Mouse (Mus musculus) stomach, postnatal 0 days (tissue): Measurements from ENCODE around the gene Vcpkmt. TPM values are rescaled to one million over a fixed set of nuclear protein-coding genes. Genes with fewer than 3 reads are reported as not detected.
A peak's percentile ranks its signal among the peaks of the same experiment; 100 is the strongest.
"Not testable (repeated sequence)": the region's sequence is repeated elsewhere in the genome, so short reads cannot be mapped to it uniquely, and the experiment has no call there.

ENCODE experiments used
- ATAC-seq: fragments of 200-750 bp; cut with Nextera tagmentation; 2 replicates; pipeline ENCODE4 v1.8.0; 2017; ENCODE audit not compliant: low FRiP score, low TSS enrichment
- DNase-seq: peaks from one replicate; pipeline ENCODE4 v3.0.0-alpha.2; 2016; ENCODE audit warnings: low spot score
- H3K27ac ChIP-seq: fragments of 300-500 bp; sonication (generic); replicated peaks from 2 replicates; pipeline ENCODE4 v1.5.1; 2014; ENCODE audit warnings: mild to moderate bottlenecking, control low read depth
- H3K27me3 ChIP-seq: fragments of 300-500 bp; sonication (generic); 2 replicates; pipeline ENCODE4 v1.6.1; 2014; ENCODE audit warnings: low read length; ENCODE audit not compliant: control insufficient read depth, insufficient read depth
- H3K36me3 ChIP-seq: fragments of 300-500 bp; sonication (generic); 2 replicates; pipeline ENCODE4 v1.6.1; 2014; ENCODE audit warnings: low read length, mixed read lengths; ENCODE audit not compliant: control insufficient read depth, insufficient read depth
- H3K4me1 ChIP-seq: fragments of 300-500 bp; sonication (generic); replicated peaks from 2 replicates; pipeline ENCODE4 v1.6.1; 2014; ENCODE audit warnings: antibody characterized with exemption; ENCODE audit not compliant: control insufficient read depth, insufficient read depth
- H3K4me2 ChIP-seq: fragments of 300-500 bp; sonication (generic); replicated peaks from 2 replicates; pipeline ENCODE4 v1.6.1; 2014; ENCODE audit warnings: low read depth, mild to moderate bottlenecking, control low read depth, moderate library complexity
- H3K4me3 ChIP-seq: fragments of 300-500 bp; sonication (generic); 2 replicates; pipeline ENCODE4 v1.5.1; 2014; ENCODE audit warnings: low read depth, low read length, control low read depth
- H3K9ac ChIP-seq: fragments of 300-500 bp; sonication (generic); 2 replicates; pipeline ENCODE4 v1.6.1; 2014; ENCODE audit warnings: mild to moderate bottlenecking, low read length, control low read depth, mixed read lengths
- H3K9me3 ChIP-seq: fragments of 300-500 bp; sonication (generic); 2 replicates; pipeline ENCODE4 v1.6.1; 2016; ENCODE audit warnings: low read length; ENCODE audit not compliant: control insufficient read depth
- CTCF ChIP-seq: IDR thresholded peaks from 2 replicates; pipeline ENCODE4 v1.5.1; 2016; ENCODE audit warnings: antibody characterized with exemption, low read depth, mild to moderate bottlenecking, moderate library complexity
- EP300 ChIP-seq: optimal IDR thresholded peaks from 2 replicates; pipeline ENCODE3; 2016; ENCODE audit warnings: antibody characterized with exemption
- WGBS: fragments of 180-500 bp; shearing (Covaris S2); extraction: QIAGEN DNeasy Blood & Tissue Kit; methylation state at CpG from one replicate; pipeline ENCODE4 v1.1.7; 2014; 5-methylcytosine and 5-hydroxymethylcytosine counted together
- polyA plus RNA-seq: library from polyadenylated mRNA; unstranded; fragments of >200 nt; fragmentation: Nextera tagmentation; extraction: Ambion mirVana; gene quantifications from 2 replicates; pipeline ENCODE4 v1.2.1, GENCODE M21; 2015

Gene Vcpkmt
- polyA plus RNA-seq = 24.4 and 24.7 TPM in 2 replicates

- Histone ChIP-seq H3K9me3 (no peaks in the 10 kb centered on the region), H3K4me2 (peak within 1 kb of the TSS; percentile 76), H3K36me3 (peaks cover 5% of the 10 kb centered on the region), H3K4me3 (peak within 1 kb of the TSS; percentile 90), H3K9ac (peak within 1 kb of the TSS; percentile 82), H3K4me1 (no peaks in the 10 kb centered on the region), H3K27ac (peak within 1 kb of the TSS; percentile 71), H3K27me3 (no peaks in the 10 kb centered on the region)
- WGBS = under 1% methylated on average over 55 of the region's 56 CpGs
- ATAC-seq (peak; percentile 98), DNase-seq (peak; percentile 93)
- TF ChIP-seq CTCF (no peak), EP300 (no peak)
Observed at GRCm38 (mm10) chr12:69582613-69583269, at the start of gene Vcpkmt. Vcpkmt (minus strand) TSS chr12:69583028.

GRCm38 (mm10) chr12:69618590-69618989 lies 35.8 kb upstream of the Vcpkmt start:
- not testable (repeated sequence) for ATAC-seq, H3K9me3 ChIP-seq, H3K9ac ChIP-seq, H3K27ac ChIP-seq, H3K4me1 ChIP-seq, H3K36me3 ChIP-seq, H3K4me3 ChIP-seq, H3K4me2 ChIP-seq, DNase-seq, H3K27me3 ChIP-seq
- 63% methylated on average over 5 of the region's 5 CpGs for WGBS

- Histone ChIP-seq H3K9ac (no peak overlapping the region), H3K4me3 (no peak overlapping the region), H3K36me3 (0 out of 2 replicates have a peak, but pooled peaks cover 3% of the 10 kb centered on the region), H3K27me3 (no peaks in the 10 kb centered on the region), H3K27ac (no peak overlapping the region), H3K4me2 (no peak overlapping the region), H3K4me1 (no peaks in the 10 kb centered on the region), H3K9me3 (no peaks in the 10 kb centered on the region)
- 53% methylated on average over 2 of the region's 2 CpGs for WGBS
- TF ChIP-seq EP300 = no peak
- no peak for TF ChIP-seq CTCF
- no peak for DNase-seq
- no peak for ATAC-seq
Observed at GRCm38 (mm10) chr12:69604367-69604766, 21.5 kb upstream of the Vcpkmt start.

- DNase-seq (no peak), ATAC-seq (no peak; the same call in 1 of the 2 replicates)
- TF ChIP-seq CTCF (no peak), EP300 (no peak)
- H3K4me3 ChIP-seq = no peak overlapping the region
- H3K9ac ChIP-seq = no peak overlapping the region
- H3K4me1 ChIP-seq = no peaks in the 10 kb centered on the region
- H3K9me3 ChIP-seq = no peaks in the 10 kb centered on the region
- H3K4me2 ChIP-seq = no peak overlapping the region
- H3K27ac ChIP-seq = no peak overlapping the region
- H3K27me3 ChIP-seq = no peaks in the 10 kb centered on the region
- no peaks in the 10 kb centered on the region for H3K36me3 ChIP-seq
- 69% methylated on average over 4 of the region's 4 CpGs for WGBS
Observed at GRCm38 (mm10) chr12:69597446-69597845, 14.6 kb upstream of the Vcpkmt start.

GRCm38 (mm10) chr12:69593130-69593529 lies 10.3 kb upstream of the Vcpkmt start:
- Histone ChIP-seq H3K9ac (no peak overlapping the region), H3K9me3 (no peaks in the 10 kb centered on the region), H3K4me3 (no peak overlapping the region), H3K36me3 (peaks cover 9% of the 10 kb centered on the region; the same call in 1 of the 2 replicates), H3K4me2 (no peak overlapping the region), H3K4me1 (no peaks in the 10 kb centered on the region), H3K27ac (no peak overlapping the region), H3K27me3 (no peaks in the 10 kb centered on the region)
- ATAC-seq = no peak
- no peak for DNase-seq
- WGBS = 84% methylated on average over 5 of the region's 5 CpGs
- no peak for TF ChIP-seq CTCF
- no peak for TF ChIP-seq EP300

GRCm38 (mm10) chr12:69583270-69583629 lies 422 bp upstream of the Vcpkmt start:
- ATAC-seq (peak; percentile 31; the same call in 1 of the 2 replicates), DNase-seq (no peak)
- no peaks in the 10 kb centered on the region for H3K4me1 ChIP-seq
- H3K9ac ChIP-seq = no peak overlapping the region
- TF ChIP-seq CTCF (no peak), EP300 (no peak)
- no peaks in the 10 kb centered on the region for H3K9me3 ChIP-seq
- H3K27ac ChIP-seq = peak overlapping the region; percentile 71
- peak overlapping the region; percentile 76 for H3K4me2 ChIP-seq
- H3K27me3 ChIP-seq = no peaks in the 10 kb centered on the region
- WGBS = 46% methylated on average over 5 of the region's 5 CpGs
- peak overlapping the region; percentile 90 for H3K4me3 ChIP-seq
- peaks cover 4% of the 10 kb centered on the region for H3K36me3 ChIP-seq
